Mouse (Mus musculus): ENCODE results near the gene Gm21976.

GRCm38 (mm10) chr13:98352381-98352975 is 72.8 kb downstream of the Gm21976 start:
- no peak for TF ChIP-seq CTCF (IDR thresholded peaks at IDR 0.05; ENCODE audit: low read depth, low read length)
- no peak for TF ChIP-seq GATA2 (IDR thresholded peaks at IDR 0.05; ENCODE audit: borderline replicate concordance, low read depth, low read length)
